Mouse (Mus musculus): ENCODE results near the gene Vwa3b. TPM values are rescaled to one million over a fixed set of nuclear protein-coding genes. Genes with fewer than 3 reads are reported as not detected.
A peak's percentile ranks its signal among the peaks of the same experiment; 100 is the strongest.

Vwa3b gene
- total and polyA plus RNA-seq, 3 experiments, result 0.35 to 0.49 TPM; not detected in 1

DNA sequence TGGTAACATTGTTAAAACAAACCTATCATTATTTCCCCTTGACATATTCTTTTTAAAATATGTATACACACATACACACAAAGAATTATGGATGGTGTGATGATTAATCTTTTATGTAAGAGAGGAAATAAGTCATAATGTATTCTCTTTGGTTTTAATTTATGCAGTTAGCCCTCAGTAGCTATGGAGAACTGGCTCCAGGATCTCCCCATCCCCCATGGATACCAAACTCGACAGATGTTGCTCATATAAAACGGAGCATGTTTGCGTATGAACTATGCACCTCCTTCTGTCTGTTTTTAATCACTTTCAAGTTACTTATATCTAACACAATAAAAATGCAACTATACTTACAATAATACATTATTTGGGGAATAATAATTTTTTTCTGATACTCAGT is 96.4 kb downstream of the Vwa3b start:
- no peak for DNase-seq

DNA sequence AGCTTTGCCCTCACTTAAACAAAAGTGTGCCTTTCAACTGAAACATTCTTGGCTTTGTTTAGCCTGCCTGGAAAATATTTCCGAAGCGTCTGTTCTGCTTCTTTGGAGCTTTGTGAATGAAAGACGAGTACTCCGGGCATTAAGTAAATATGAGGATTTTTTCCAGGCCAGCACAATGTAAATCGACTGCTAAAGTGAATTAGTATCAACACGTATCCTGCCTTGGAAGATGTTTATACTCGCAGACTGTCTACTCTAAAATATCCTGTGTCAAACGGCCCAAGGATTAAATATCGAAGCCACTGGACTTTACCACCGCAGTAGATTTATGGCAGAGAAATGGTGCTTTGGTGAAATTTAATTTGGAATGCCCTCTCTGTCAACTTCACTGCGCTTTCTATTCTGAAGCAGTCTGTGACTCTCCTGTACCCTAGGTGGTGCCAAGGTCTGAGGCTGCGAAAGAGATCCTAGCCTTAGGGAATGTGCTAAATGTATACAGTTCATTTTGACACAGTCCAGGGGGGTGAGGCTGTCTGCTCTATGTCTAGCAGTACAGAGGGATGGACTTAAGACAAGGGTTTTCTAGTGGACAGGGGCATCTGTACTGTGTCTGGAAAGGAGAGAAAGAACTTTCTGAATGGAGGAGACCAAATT is 98.4 kb downstream of the Vwa3b start:
- no peak for DNase-seq

DNA sequence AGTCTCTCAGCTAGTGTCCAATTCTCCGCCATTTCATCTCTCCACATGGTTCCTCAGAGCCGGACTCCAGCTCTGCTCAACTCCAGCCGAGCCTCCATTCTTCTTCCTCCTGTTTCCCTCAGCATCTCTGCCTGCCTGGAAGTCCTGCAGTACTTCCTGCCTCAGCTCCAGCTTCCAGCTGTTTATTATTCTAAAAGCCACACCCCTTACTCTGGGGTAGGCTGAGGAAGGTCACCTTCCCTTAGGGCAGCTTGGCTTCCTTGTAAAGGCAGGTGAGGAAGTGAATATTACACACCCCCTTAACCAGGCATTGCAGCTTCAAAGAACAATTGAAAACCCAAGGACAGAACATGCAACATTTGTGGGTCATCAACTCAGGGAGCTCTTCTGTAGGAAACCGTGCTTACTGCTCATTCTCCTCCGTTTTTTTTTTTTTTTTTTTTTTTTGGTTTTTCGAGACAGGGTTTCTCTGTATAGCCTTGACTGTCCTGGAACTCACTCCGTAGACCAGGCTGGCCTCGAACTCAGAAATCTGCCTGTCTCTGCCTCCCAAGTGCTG is 103.7 kb downstream of the Vwa3b start:
- DNase-seq, result no peak

DNA sequence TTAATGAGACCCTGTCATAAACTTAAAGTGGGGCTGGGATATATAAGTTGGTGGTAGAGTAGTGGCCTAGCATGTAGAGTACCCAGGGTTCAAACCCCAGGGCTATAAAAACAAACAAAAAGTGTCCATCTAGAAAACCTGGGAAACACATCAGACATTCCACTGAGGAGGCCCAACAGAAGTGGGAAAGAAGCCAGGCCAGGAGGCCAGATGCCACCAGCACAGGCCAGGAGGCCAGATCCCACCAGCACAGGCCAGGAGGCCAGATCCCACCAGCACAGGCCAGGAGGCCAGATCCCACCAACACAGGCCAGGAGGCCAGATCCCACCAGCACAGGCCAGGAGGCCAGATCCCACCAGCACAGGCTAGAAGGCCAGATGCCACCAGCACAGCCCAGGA is 104.8 kb downstream of the Vwa3b start:
- no peak for DNase-seq

DNA sequence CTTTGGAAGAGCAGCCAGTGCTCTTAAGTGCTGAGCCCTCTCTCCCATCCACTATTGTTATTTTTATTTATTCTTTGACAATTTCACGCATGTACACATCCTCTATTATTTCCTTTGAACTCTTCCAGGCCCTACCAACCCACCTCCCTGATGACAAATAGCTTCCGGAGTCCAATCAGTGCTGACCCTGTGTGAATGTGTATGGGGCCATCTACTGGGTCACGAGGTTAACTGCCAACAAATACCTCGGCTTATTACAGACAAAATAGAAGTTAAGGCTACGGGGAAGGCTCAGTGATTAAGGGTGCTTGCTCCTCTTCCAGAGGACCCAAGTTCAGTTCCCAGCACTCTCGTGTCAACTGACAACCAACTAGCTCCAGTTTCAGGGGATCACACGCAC is 106.0 kb downstream of the Vwa3b start:
- no peak for DNase-seq

DNA sequence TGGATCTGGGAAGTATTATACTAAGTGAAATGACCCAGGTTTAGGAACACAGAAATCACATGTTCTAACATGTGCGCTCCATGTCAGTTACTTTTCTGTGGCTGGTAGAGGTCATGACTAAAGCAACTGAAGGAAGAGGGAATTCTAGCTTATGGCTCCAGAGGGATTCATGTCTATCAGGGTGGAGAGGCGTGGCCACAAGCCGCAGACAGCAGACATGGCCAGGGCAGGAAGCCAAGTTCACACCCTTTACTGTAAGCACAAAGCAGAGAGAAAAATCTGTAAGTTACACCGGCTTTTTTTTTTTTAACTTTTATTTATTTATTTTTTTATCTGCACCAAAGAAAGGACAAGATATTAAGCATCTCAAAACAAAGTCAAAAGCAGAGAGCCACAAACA is 119.6 kb downstream of the Vwa3b start:
- DNase-seq, result no peak

DNA sequence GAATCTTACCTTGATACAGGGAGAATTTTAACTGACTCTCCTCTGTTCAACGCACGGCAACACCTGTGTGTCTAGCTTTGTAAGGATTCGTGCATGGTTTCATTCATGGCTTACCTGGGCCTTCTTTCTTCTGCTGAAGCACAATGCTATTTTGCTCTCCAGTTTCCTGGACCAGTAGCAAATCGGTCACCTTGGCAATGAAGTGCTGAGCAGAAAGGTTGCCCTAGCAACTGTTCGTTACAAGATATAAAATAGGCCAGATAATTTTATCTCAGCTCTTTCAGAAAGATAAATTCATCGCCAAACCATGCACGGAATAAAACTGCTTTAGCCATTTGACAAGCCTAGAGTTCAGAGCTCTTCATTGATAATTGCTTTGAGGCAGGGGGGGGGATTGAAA is 123.5 kb downstream of the Vwa3b start:
- no peak for DNase-seq

DNA sequence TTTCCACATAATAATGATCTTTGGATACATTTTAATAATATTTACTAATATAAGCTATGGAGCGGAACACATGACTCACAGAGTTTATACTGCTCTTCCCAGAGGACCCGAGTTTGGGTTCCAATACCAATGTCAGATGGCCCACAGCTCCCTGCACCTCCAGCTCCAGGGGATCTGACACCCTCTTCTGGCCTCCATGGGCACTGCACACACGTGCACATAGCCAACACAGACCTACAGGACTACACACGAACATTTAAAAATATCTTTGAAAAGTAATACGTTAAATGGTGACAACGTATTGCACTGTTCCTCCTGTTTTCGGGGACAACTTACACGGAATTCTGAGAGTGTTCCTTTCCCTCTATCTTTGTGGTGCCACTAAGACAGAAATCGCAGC is 125.5 kb downstream of the Vwa3b start:
- DNase-seq, result no peak

DNA sequence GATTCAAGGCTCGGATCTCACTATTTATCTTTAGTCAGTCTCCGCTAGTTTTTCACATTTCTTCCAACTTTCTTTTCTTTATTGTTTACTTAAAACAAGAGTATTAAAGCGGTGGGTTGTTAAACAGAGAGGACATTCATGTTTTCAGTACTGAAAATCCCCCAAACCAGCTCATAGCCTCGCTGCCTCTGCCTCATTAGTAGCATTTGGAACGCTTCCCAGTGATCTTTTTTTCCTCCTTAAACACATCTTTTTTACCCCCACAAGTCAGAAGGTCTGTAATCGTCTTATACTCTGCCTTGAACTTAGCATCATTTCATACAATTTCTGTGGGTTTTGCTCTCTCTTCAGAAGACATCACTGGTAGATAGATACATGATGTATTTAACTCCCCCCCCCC is 139.7 kb downstream of the Vwa3b start:
- DNase-seq, result no peak

DNA sequence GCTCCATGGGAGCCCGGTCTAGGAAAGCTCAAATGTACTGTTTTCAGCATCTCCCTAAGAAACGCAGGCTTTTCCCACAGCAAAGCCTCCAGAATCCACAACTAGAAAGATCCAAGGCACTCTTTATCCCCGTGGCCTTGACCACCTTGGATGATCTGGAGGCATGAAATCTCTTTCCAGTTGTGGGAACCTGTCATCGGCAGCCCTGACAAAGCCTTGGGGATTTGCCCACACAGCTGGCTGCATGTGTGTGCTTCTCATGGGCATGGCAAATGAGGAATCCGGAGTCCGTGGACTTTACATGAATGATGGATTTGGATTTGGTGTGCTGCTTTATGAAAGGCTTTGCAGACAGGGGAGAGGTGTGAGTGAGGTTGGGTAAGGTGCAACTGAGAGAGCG is 141.5 kb downstream of the Vwa3b start:
- no peak for DNase-seq

DNA sequence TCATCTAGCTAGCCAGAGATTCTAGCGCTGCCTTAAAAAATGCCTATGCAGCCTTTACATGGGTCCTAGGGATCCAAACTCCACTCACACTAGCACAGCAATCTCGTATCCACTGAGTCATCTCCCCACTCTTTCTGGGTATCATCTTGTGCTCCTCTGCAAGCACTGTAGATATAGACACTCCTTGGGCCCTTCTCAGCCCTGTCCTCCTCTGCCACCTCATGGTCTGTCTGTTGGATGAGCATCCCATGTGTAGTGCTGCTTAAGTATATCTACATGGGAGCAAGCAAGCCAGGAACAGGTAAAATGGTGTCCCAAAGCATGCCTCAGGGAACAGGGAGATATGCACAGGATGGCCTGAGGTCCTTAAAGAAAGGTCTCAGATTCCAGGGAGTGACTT is 151.5 kb downstream of the Vwa3b start:
- no peak for DNase-seq

DNA sequence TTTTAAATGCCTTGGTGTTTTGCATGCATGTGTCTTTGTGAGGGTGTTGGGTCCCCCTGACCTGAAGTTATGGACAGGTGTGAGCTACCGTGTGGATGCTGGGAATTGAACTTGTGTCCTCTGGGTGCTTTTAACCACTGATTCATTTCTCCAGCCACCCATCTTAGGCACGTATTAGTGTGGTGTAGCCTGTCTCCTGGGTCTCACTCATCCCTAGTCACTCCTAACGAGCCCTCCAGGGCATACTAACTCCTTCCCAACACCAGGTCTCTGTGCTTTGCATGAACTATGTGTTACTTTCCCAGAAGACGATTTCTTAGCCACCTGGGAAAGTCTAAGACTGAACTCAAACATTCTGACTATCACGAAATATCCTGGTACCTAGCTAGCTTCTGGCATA is 153.5 kb downstream of the Vwa3b start:
- DNase-seq, result no peak

DNA sequence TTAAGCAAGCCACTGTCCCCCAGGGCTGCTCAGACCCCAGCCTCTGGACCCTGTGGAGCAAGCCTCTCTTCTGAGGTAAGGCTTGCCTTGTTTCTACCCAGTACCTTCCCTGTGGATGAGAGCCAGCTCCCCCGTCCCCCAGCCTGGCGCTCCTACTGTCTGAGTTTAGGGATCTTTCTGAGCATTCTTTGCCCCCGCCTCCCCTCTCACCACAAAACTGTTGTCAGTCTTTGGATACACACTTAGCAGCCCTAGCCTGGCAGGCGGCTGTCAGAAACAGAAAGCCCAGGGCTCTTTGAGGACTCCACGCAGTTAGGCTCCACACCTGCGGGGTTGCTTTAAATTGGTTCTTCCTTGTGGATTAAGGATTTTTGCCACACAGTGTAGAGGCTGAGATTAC is 160.7 kb downstream of the Vwa3b start:
- no peak for DNase-seq

DNA sequence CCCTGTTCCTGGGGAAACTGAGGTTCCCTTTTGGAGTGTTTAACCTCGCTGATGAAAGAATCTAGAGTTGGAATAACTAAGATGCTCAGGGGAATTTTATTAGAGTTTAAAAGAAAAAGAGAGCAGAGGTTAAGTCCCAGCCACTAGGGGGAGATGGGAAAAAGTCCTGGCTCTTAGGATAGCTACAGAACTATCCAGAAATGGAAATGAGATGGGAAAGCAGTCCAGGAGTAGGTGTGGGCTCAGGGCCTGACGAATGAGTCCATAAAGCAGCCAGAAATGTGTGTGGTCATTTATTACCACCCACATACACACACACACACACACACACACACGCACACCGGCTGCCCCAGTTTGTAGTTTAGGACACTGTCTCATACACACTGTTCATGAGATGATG is 168.2 kb downstream of the Vwa3b start:
- DNase-seq, result no peak

DNA sequence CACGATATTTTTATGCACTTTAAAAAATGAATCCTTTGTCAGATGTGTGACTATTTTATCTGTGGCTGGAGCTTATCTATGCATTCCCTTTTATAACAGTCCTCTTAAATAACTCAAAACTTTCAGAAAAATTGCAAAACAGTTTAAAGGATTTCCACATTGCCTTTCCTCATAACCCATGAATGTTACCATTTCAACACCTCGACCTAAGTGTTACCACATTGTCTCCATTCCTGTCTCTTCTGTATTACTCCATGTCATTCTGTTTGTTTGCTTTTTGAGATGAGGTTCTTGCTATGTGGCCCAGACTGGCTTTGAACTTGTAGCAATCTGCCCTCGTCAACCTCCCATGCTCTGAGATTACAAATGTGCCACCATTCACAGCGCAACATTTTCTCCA is 175.0 kb downstream of the Vwa3b start:
- DNase-seq, result no peak

DNA sequence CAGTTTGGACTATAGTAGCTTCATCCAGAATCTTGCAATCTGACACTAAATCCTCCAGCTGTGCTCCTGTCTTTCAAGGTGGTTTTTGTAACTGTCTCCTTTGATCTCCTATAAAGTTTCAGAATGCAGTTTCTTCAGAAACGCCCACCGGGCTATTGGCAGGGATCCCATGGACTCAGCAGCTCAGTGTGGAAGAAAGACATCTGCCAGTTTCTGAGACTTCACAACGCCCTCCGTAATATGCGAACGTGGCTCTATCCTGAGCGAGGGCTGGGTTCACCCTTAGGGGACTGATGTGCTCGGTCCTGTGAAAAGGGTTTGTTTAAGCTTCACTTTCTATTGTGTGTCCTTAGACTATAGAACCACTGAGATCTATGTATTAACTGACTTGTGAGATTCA is 181.3 kb downstream of the Vwa3b start:
- no peak for DNase-seq

DNA sequence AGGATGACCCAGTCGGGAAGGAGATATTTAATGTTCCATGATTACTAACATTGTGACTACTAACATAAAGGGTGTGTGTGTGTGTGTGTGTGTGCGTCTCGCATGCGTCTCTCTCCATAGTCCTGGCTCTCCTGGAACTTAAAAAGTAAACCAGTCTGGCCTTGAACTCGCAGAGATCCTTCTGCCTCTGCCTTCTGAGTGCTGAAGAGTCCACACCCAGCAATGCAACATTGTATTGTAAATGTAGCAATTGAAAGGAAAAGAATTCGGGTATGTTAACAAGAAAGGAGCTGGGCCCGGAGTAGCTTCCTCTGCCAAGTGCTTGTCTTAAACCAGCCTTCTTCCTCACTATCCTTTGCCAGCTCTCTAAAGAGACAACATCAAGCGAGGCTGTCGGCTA is 186.0 kb downstream of the Vwa3b start:
- no peak for DNase-seq

DNA sequence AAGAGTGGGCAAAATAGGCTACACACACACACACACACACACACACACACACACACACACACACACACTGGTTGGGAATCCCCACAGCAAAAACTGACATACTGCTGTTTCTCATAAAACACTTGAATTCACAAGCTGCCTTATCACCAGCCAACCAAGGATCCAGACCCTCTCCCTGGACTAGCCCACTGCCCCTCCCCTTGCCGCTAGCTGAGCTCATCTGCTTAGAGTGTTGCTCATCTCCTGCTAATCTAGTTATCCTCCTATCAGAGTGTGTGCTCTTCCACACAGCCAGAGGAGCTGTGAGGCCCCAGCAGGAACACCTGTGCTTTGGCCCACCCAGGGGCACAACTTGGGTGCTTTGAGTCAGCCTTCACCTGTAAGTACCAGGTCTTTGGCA is 187.7 kb downstream of the Vwa3b start, which contains the start of gene Cnga3:
Cnga3 (plus strand) TSS at position 291 of the 400 bp plus-strand sequence.
- DNase-seq, result no peak

DNA sequence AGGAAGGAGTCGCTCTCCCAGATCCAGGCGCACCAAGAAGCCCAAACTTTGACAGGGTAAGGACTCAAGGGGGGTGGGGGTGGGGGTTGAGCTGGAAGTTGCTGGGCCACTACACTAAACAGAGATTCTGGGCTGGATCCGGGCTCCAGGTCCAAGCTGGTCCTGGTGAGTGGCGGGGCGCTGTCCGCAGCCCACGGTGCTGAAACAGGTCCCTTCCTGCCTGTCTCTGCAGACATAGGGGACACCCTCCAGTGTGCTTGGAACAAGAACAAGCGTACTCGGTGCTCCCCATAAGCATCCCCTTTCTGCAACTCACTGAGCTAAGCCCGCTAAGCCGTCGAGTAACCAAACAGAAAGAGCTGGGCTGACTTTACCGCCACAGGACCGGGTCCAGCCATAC is 192.0 kb downstream of the Vwa3b start:
- peak; percentile 56 for DNase-seq

DNA sequence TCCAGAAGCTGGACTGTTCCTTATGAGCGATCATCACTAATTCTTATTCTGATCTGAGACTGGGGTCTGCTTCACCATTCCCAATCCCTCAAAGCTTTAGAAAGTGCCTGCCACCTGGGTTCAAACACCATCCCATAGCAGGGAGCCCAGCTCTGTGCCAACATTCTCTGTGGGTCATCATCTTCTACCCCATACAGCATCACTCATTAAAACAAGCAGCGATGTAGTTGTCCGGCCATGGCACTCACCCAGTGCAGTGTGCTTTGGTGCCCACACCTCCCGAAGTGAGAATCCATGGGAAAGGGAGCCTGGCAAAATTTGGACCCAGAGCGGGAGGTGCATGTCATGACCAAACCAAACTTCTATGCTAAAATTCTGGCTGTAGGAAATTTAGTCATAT is 193.2 kb downstream of the Vwa3b start:
- DNase-seq, result no peak

DNA sequence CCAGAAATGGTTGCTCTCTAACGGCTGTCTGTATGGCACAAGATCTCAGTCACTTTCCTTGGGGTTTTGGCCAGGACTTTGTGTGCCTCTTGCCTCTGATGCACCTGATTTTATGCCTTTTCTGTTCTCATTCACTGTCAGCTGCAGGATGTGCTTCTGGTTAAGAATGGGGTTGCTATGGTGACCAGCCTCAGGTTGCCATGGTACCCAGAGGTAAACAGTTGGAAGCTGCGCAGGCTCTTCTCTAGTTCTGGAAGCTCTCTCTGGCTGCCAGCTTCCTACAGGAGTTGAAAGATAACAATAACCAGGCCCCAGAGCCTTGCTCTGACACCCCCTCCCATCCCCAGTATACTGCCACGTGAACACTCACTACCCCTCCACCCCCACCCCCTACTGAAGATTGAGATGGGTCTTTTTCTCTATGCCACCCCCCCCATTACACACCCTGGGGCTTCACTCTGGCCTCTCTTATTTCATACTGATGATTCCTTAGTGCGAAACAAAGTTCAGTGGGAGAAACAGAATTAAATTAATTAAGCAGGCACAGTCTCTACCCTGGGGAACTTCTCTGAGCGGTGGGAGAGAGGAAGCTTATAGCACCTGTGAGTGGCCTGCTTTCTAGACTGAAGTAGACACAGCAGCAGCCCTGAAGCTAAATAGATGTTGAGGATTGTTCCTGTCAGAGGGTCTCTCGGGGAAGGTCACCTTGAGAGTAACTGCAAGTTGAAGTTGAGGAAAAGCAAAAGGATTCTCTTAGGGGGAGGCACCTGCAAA is 193.9 kb downstream of the Vwa3b start:
- DNase-seq, result no peak

DNA sequence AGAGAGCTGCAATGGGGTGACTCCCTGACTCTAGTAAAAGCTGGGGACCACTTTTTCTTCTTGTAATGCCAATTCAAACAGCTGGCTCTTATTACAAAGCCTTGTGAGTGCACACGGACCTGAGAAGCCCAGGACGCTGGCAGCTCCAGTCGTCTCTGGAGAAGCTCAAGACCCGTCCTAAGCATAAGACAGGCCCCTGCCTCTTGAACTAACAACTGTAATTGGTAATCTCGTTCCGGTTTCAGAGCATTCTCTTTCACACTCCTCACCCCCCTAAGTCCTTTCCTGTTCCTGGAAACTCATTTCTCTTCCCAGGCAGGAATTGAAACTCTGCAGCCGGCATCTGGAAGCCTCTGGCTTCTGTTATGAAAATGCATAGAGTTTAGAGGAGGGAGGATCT is 195.6 kb downstream of the Vwa3b start:
- no peak for DNase-seq

DNA sequence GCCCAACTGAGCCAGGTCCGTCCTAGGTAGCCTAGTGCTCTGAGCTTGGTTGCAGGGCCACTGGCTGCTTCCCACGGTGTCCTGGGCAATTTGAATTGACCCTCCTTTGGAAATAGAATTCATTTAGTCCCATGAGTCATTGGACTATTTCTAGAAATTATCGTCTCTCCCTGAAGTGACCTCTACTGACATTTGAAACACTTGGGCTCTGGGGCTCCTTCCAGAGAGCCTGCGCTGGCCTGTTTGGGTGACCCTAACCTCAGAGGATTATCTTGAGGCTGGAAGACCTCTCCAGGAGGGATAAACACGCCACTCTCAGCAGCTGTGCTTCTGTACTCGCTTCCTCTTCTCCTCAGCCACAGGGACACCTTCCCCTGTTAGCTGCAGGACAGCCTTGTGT is 204.0 kb downstream of the Vwa3b start:
- DNase-seq, result no peak

DNA sequence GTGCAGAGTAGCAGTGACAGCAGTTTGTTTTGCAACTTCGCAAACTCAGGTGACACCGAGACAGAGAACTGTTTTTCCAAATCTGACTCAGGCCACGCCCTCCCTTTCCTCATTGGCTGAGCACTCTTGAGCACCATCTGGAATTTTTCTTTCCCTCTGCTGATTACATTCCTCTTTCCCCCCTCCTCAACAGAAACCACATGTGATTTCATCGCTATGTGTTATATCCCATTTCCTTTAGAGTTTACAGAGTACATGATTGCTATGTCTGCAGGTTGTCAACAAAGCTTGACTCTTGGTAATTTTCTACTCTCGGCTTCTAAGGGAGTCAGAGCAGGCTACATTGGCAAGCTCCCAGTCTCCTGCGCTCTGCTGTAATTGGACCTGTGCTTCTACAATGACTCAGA is 204.9 kb downstream of the Vwa3b start:
- peak; percentile 29 for DNase-seq
